Mouse (Mus musculus) CH12.LX (cell line): ENCODE measurements around the gene Pik3ca.

Source experiments
- CHD1 ChIP-seq: IDR thresholded peaks from 2 replicates; pipeline ENCODE4 v1.6.1; 2012; ENCODE audit warnings: low read depth, low read length, improper control_type of control experiment, inconsistent platforms
- CTCF ChIP-seq, 2 experiments: IDR thresholded peaks in 1 of 2; conservative IDR thresholded peaks in 1 of 2; 2 replicates each; pipeline ENCODE4 v1.5.1; 2011 to 2012; ENCODE audit warnings: low read depth in 2 of 2, low read length in 2 of 2, improper control_type of control experiment in 1 of 2, inconsistent platforms in 1 of 2, mild to moderate bottlenecking in 1 of 2, moderate library complexity in 1 of 2
- EP300 ChIP-seq: IDR thresholded peaks from 2 replicates; pipeline ENCODE4 v1.6.1; 2011; ENCODE audit warnings: low read length, improper control_type of control experiment
- POLR2A ChIP-seq: IDR thresholded peaks from 2 replicates; pipeline ENCODE4 v1.6.1; 2011; ENCODE audit warnings: low read depth, mild to moderate bottlenecking, improper control_type of control experiment, low read length
- SIN3A ChIP-seq: IDR thresholded peaks from 2 replicates; pipeline ENCODE4 v1.6.1; 2012; ENCODE audit warnings: low read length, improper control_type of control experiment, inconsistent platforms
- ZNF384 ChIP-seq: IDR thresholded peaks from 2 replicates; pipeline ENCODE4 v1.6.1; 2012; ENCODE audit warnings: low read depth, low read length, improper control_type of control experiment, inconsistent platforms

DNA sequence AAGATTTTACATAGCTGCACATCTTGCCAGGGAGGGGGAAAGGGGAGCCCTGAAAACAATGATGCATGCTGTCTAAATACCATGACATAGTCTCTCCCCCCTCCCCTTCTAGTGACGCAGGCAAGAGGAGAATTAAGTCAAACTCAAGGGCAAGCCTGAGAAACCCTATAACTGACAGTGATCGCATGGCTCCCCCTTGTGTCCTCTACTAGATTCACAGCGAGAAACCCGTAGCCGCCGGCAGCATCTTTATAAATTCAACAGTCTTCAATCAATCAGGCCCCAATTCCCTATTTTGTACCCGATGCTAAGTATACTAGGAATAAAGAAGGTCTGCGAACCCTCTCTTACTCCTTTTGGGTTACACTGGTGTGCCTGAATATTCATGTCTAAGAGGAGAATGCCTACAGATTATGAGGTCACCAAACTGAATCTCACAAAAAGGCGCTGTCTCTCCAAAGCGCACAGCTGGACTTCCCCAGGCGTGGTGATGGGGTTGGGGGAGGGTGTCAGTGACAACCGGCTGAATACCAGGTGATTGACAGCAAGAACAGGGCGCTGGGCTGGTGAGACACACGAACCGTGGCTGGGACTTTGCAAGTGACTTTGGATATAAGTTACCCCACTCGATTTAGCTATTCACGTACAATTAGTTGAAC lies 111.3 kb downstream of the Pik3ca start:
- TF ChIP-seq CTCF (conservative IDR thresholded peaks at IDR 0.05 in 1 of 2, IDR thresholded peaks at IDR 0.05 in 1 of 2; ENCODE audit: low read depth in 2 of 2, low read length in 2 of 2): peak; percentile 66 to 98
- TF ChIP-seq CHD1: no peak
- peak; percentile 99 for TF ChIP-seq SIN3A
- TF ChIP-seq EP300: no peak
- TF ChIP-seq POLR2A: no peak
- no peak for TF ChIP-seq ZNF384
